Mouse (Mus musculus): ENCODE data around the gene Gm13287. TPM values are rescaled to one million over a fixed set of nuclear protein-coding genes. Genes with fewer than 3 reads are reported as not detected.
"Not testable (repeated sequence)": the region's sequence is repeated elsewhere in the genome, so short reads cannot be mapped to it uniquely, and the experiment has no call there.

Gene Gm13287
- not detected in 2 replicates for total RNA-seq (2014; fragmentation: Nextera tagmentation)
- not detected in 2 replicates for total RNA-seq (2017)

DNA sequence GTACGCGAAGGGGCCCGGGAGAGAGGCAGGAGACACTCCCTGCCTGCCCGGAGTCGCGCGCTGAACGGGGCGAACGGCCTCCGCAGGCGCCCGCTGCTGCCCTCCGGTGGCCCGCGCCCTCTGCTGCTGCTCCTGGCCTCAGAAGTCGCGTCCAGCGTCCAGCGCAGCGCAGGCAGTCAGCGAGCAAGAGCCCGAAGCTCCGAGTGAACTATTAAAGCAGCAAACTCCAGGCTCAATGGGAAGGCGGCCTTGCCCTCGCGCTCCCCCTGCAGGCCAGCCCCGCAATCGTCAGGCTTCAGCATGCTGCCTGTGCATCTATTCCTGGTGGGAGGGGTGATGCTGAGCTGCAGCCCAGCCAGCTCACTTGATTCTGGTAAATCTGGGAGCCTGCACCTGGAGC, at the start of gene Gm13287:
Gm13287 (plus strand) TSS at position 301 of the 400 bp plus-strand sequence.
- not testable (repeated sequence) for ATAC-seq (replicated peaks; ENCODE audit: poor library complexity, severe bottlenecking)

DNA sequence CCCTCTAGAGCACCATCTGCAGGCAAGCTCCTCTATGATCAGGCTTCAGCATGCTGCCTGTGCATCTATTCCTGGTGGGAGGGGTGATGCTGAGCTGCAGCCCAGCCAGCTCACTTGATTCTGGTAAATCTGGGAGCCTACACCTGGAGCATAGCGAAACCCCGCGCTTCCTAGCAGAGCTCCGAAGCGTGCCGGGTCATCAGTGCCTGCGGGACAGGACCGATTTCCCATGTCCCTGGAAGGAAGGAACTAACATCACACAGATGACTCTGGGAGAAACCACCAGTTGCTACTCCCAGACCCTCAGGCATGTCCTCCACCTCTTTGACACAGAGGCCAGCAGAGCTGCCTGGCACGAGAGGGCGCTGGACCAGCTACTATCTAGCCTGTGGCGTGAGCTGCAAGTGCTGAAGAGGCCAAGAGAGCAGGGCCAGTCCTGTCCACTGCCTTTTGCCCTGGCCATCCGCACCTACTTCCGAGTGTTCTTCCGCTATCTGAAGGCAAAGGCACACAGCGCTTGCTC, 48.2 kb upstream of the Gm13287 start, which contains the start of gene Gm13271:
Gm13271 (plus strand) TSS at position 51 of the 523 bp plus-strand sequence.
- not testable (repeated sequence) for ATAC-seq (replicated peaks; ENCODE audit: poor library complexity, severe bottlenecking)

DNA sequence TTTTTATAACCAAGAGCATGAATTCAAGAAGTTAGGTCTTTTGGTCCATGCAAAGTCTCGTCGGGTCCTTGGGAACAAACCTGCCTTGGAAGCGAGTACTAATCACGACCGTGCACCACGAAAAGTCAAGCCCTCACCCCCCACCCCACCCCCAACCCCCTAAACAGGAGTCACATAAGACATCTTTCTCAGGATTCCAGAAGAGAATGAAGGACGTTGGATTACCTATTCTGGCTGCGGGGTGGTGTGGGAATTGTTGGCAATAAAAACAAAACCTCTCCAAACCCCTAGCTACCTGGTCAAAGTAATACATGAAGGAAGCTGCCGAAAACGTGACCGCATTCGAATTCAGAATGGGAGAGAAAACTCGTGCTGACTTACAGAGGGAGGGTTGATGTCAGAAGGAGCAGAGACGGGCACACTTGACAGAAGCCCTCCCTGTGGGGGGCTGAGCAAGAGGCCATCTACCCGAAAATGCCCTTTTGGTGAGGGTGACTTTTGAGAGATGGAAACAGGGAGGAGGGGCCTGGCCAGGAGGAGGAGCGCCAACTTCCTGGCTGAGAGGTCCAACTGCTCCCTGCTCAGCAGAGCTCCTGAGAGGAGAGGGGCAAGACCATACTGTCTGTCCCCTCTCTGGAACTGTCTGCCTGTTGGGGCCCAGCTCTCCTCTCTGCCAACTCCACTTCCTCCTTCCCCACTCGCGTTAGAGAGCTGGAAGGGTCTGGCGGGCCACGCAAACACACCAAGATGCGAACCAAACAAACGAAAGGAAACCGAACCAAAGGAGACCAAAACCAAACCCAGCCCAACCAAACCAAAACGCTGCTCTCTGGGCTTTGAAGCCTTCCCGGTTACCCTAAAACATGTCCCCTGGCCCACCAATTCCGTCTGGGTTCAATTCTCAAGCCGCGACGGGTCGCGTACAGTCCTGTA, 46.2 kb upstream of the Gm13287 start:
- not testable (repeated sequence) for ATAC-seq (replicated peaks; ENCODE audit: poor library complexity, severe bottlenecking)

DNA sequence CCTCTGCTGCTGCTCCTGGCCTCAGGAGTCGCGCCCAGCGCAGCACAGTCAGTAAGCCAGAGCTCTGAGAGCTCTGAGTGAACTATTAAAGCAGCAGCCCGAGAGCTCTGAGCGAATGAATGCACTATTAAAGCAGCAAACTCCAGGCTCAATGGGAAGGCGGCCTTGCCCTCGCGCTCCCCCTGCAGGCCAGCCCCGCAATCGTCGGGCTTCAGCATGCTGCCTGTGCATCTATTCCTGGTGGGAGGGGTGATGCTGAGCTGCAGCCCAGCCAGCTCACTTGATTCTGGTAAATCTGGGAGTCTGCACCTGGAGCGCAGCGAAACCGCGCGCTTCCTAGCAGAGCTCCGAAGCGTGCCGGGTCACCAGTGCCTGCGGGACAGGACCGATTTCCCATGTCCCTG, 45.4 kb upstream of the Gm13287 start:
- peak; percentile 100 for ATAC-seq (replicated peaks; ENCODE audit: poor library complexity, severe bottlenecking)

DNA sequence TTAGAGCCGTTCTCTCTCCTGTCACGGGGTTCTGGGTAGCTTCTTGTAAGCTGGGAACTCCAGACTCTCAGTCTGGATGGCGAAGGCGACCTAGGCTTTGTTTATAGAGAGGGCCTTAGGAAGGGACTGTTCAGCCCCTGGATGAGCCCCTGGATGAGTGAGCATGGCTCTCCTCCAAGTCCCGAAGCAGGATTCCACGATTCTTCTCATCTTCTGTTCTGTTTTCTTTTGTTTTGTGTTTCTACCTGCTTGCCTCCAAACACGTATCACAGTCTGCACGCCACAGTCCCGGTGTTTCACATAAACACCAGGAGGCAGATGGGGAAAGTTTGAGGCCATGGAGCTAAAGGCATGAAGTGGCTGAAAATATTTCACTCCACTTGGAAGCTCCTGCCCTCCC, 44.3 kb upstream of the Gm13287 start:
- ATAC-seq (replicated peaks; ENCODE audit: poor library complexity, severe bottlenecking) = not testable (repeated sequence)

DNA sequence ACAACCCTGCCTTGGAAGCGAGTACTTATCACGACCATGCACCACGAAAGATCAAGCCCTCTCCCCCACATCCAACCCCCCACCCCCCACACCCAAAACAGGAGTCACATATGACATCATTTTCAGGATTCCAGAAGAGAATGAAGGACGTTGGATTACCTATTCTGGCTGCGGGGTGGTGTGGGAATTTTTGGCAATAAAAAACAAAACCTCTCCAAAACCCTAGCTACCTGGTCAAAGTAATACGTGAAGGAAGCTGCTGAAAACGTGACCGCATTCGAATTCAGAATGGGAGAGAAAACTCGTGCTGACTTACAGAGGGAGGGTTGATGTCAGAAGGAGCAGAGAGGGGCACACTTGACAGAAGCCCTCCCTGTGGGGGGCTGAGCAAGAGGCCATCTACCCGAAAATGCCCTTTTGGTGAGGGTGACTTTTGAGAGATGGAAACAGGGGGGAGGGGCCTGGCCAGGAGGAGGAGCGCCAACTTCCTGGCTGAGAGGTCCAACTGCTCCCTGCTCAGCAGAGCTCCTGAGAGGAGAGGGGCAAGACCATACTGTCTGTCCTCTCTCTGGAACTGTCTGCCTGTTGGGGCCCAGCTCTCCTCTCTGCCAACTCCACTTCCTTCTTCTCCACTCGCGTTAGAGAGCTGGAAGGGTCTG, 43.3 kb upstream of the Gm13287 start, which contains the start of gene Gm13283:
Gm13283 (plus strand) TSS at position 510 of the 659 bp plus-strand sequence.
- not testable (repeated sequence) for ATAC-seq (replicated peaks; ENCODE audit: poor library complexity, severe bottlenecking)

DNA sequence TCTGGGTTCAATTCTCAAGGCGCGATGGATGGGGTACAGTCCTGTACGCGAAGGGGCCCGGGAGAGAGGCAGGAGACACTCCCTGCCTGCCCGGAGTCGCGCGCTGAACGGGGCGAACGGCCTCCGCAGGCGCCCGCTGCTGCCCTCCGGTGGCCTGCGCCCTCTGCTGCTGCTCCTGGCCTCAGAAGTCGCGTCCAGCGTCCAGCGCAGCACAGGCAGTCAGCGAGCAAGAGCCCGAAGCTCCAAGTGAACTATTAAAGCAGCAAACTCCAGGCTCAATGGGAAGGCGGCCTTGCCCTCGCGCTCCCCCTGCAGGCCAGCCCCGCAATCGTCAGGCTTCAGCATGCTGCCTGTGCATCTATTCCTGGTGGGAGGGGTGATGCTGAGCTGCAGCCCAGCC, 42.6 kb upstream of the Gm13287 start:
- ATAC-seq (replicated peaks; ENCODE audit: poor library complexity, severe bottlenecking) = not testable (repeated sequence)

DNA sequence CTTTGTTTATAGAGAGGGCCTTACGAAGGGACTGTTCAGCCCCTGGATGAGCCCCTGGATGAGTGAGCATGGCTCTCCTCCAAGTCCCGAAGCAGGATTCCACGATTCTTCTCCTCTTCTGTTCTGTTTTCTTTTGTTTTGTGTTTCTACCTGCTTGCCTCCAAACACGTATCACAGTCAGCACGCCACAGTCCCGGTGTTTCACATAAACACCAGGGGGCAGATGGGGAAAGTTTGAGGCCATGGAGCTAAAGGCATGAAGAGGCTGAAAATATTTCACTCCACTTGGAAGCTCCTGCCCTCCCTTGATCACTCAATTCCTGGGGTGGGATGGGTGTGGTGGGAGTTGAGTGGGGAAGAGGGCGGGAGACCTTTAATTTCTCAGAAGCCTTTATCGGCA, 41.3 kb upstream of the Gm13287 start:
- ATAC-seq (replicated peaks; ENCODE audit: poor library complexity, severe bottlenecking) = not testable (repeated sequence)

DNA sequence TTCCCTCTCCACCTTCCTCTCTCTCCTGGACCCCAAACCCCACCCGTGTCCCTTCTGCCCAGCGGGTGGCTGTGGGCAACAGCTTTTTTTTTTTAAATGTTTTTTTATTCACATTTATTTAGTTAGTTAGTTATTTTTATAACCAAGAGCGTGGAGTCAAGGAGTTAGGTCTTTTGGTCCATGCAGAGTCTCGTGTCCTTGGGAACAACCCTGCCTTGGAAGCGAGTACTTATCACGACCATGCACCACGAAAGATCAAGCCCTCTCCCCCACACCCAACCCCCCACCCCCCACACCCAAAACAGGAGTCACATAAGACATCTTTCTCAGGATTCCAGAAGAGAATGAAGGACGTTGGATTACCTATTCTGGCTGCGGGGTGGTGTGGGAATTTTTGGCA, 40.7 kb upstream of the Gm13287 start:
- ATAC-seq (replicated peaks; ENCODE audit: poor library complexity, severe bottlenecking) = not testable (repeated sequence)

DNA sequence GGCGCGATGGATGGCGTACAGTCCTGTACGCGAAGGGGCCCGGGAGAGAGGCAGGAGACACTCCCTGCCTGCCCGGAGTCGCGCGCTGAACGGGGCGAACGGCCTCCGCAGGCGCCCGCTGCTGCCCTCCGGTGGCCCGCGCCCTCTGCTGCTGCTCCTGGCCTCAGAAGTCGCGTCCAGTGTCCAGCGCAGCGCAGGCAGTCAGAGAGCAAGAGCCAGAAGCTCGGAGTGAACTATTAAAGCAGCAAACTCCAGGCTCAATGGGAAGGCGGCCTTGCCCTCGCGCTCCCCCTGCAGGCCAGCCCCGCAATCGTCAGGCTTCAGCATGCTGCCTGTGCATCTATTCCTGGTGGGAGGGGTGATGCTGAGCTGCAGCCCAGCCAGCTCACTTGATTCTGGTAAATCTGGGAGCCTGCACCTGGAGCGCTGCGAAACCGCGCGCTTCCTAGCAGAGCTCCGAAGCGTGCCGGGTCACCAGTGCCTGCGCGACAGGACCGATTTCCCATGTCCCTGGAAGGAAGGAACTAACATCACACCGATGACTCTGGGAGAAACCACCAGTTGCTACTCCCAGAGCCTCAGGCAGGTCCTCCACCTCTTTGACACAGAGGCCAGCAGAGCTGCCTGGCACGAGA, 39.6 kb upstream of the Gm13287 start:
- ATAC-seq (replicated peaks; ENCODE audit: poor library complexity, severe bottlenecking) = peak; percentile 82

DNA sequence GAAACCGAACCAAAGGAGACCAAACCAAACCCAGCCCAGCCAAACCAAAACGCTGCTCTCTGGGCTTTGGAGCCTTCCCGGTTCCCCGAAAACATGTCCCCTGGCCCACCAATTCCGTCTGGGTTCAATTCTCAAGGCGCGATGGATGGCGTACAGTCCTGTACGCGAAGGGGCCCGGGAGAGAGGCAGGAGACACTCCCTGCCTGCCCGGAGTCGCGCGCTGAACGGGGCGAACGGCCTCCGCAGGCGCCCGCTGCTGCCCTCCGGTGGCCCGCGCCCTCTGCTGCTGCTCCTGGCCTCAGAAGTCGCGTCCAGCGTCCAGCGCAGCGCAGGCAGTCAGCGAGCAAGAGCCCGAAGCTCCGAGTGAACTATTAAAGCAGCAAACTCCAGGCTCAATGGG, 29.5 kb upstream of the Gm13287 start, which contains the start of gene Gm13290:
Gm13290 (plus strand) TSS at position 301 of the 400 bp plus-strand sequence.
- not testable (repeated sequence) for ATAC-seq (replicated peaks; ENCODE audit: poor library complexity, severe bottlenecking)

DNA sequence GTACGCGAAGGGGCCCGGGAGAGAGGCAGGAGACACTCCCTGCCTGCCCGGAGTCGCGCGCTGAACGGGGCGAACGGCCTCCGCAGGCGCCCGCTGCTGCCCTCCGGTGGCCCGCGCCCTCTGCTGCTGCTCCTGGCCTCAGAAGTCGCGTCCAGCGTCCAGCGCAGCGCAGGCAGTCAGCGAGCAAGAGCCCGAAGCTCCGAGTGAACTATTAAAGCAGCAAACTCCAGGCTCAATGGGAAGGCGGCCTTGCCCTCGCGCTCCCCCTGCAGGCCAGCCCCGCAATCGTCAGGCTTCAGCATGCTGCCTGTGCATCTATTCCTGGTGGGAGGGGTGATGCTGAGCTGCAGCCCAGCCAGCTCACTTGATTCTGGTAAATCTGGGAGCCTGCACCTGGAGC, 26.4 kb upstream of the Gm13287 start, which contains the start of gene Gm13289:
Gm13289 (plus strand) TSS at position 301 of the 400 bp plus-strand sequence.
- ATAC-seq (replicated peaks; ENCODE audit: poor library complexity, severe bottlenecking) = not testable (repeated sequence)

DNA sequence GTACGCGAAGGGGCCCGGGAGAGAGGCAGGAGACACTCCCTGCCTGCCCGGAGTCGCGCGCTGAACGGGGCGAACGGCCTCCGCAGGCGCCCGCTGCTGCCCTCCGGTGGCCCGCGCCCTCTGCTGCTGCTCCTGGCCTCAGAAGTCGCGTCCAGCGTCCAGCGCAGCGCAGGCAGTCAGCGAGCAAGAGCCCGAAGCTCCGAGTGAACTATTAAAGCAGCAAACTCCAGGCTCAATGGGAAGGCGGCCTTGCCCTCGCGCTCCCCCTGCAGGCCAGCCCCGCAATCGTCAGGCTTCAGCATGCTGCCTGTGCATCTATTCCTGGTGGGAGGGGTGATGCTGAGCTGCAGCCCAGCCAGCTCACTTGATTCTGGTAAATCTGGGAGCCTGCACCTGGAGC, 23.5 kb upstream of the Gm13287 start, which contains the start of gene Gm13272:
Gm13272 (plus strand) TSS at position 301 of the 400 bp plus-strand sequence.
- ATAC-seq (replicated peaks; ENCODE audit: poor library complexity, severe bottlenecking) = not testable (repeated sequence)

DNA sequence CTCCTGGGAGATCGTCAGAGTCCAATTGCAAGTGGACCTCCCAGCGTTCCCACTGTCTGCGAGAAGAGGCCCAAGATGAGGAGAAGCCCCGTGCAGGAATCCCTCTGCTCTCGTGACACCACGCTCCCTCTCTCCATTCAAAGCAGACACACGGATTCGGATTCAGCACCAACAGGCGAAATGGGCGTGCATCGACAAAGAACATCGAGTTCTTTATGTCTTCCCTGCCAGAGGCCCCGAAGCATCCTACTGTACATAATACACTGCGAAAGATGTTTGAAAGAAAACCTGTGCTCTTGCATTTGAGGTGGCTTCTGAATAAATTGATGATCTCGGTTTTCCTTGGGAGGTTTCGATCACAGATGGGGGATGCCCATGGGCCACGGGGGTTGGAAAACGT, 22.7 kb upstream of the Gm13287 start:
- not testable (repeated sequence) for ATAC-seq (replicated peaks; ENCODE audit: poor library complexity, severe bottlenecking)

DNA sequence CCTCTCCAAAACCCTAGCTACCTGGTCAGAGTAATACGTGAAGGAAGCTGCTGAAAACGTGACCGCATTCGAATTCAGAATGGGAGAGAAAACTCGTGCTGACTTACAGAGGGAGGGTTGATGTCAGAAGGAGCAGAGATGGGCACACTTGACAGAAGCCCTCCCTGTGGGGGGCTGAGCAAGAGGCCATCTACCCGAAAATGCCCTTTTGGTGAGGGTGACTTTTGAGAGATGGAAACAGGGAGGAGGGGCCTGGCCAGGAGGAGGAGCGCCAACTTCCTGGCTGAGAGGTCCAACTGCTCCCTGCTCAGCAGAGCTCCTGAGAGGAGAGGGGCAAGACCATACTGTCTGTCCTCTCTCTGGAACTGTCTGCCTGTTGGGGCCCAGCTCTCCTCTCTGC, 21.2 kb upstream of the Gm13287 start, which contains the start of gene Ifnz:
Ifnz (plus strand) TSS at position 301 of the 400 bp plus-strand sequence.
- ATAC-seq (replicated peaks; ENCODE audit: poor library complexity, severe bottlenecking) = not testable (repeated sequence)

DNA sequence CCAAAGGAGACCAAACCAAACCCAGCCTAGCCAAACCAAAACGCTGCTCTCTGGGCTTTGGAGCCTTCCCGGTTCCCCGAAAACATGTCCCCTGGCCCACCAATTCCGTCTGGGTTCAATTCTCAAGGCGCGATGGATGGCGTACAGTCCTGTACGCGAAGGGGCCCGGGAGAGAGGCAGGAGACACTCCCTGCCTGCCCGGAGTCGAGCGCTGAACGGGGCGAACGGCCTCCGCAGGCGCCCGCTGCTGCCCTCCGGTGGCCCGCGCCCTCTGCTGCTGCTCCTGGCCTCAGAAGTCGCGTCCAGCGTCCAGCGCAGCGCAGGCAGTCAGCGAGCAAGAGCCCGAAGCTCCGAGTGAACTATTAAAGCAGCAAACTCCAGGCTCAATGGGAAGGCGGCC, 20.7 kb upstream of the Gm13287 start:
- ATAC-seq (replicated peaks; ENCODE audit: poor library complexity, severe bottlenecking) = not testable (repeated sequence)

DNA sequence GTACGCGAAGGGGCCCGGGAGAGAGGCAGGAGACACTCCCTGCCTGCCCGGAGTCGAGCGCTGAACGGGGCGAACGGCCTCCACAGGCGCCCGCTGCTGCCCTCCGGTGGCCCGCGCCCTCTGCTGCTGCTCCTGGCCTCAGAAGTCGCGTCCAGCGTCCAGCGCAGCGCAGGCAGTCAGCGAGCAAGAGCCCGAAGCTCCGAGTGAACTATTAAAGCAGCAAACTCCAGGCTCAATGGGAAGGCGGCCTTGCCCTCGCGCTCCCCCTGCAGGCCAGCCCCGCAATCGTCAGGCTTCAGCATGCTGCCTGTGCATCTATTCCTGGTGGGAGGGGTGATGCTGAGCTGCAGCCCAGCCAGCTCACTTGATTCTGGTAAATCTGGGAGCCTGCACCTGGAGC, 17.6 kb upstream of the Gm13287 start, which contains the start of gene Gm13276:
Gm13276 (plus strand) TSS at position 301 of the 400 bp plus-strand sequence.
- ATAC-seq (replicated peaks; ENCODE audit: poor library complexity, severe bottlenecking) = not testable (repeated sequence)

DNA sequence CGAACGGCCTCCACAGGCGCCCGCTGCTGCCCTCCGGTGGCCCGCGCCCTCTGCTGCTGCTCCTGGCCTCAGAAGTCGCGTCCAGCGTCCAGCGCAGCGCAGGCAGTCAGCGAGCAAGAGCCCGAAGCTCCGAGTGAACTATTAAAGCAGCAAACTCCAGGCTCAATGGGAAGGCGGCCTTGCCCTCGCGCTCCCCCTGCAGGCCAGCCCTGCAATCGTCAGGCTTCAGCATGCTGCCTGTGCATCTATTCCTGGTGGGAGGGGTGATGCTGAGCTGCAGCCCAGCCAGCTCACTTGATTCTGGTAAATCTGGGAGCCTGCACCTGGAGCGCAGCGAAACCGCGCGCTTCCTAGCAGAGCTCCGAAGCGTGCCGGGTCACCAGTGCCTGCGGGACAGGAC, 14.7 kb upstream of the Gm13287 start, which contains the start of gene Gm13277:
Gm13277 (plus strand) TSS at position 231 of the 400 bp plus-strand sequence.
- ATAC-seq (replicated peaks; ENCODE audit: poor library complexity, severe bottlenecking) = not testable (repeated sequence)

DNA sequence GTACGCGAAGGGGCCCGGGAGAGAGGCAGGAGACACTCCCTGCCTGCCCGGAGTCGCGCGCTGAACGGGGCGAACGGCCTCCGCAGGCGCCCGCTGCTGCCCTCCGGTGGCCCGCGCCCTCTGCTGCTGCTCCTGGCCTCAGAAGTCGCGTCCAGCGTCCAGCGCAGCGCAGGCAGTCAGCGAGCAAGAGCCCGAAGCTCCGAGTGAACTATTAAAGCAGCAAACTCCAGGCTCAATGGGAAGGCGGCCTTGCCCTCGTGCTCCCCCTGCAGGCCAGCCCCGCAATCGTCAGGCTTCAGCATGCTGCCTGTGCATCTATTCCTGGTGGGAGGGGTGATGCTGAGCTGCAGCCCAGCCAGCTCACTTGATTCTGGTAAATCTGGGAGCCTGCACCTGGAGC, 11.8 kb upstream of the Gm13287 start, which contains the start of gene Gm13278:
Gm13278 (plus strand) TSS at position 301 of the 400 bp plus-strand sequence.
- ATAC-seq (replicated peaks; ENCODE audit: poor library complexity, severe bottlenecking) = not testable (repeated sequence)
